8 mouse cellular contexts compared by ENCODE assay signal in genomic region chr6:134916641-134917040, GRCm38 (mm10). TPM values are rescaled to one million over a fixed set of nuclear protein-coding genes. Genes with fewer than 3 reads are reported as not detected.
DNase-seq lines count a peak whose midpoint lies in the region; ATAC-seq lines count a peak whose summit lies in the region.

No protein-coding gene starts in this region.

- H3K36me3 ChIP-seq in megakaryocyte, embryonic 14.5 days (replicated peaks; ENCODE audit: low read length), result no peaks in the 10 kb centered on the region
- no peaks in the 10 kb centered on the region for H3K36me3 ChIP-seq in embryonic facial prominence, embryonic 15.5 days
- H3K36me3 ChIP-seq in intestine, embryonic 15.5 days, result no peaks in the 10 kb centered on the region
- H3K36me3 ChIP-seq in lung, embryonic 15.5 days, result no peaks in the 10 kb centered on the region
- no peaks in the 10 kb centered on the region for H3K36me3 ChIP-seq in stomach, embryonic 14.5 days (ENCODE audit: control insufficient read depth, insufficient read depth, low read length)

- peak overlapping the region; percentile 93 for H3K4me3 ChIP-seq in megakaryocyte, embryonic 14.5 days (replicated peaks)
- peak overlapping the region; percentile 50 for H3K4me3 ChIP-seq in embryonic facial prominence, embryonic 15.5 days (replicated peaks)
- H3K4me3 ChIP-seq in intestine, embryonic 15.5 days (replicated peaks), result peak overlapping the region; percentile 40
- peak overlapping the region; percentile 48 for H3K4me3 ChIP-seq in lung, embryonic 15.5 days
- H3K4me3 ChIP-seq in stomach, embryonic 14.5 days (ENCODE audit: low read depth, low read length), result peak overlapping the region; percentile 37

- WGBS in embryonic facial prominence, embryonic 15.5 days, result 0% methylated on average over 11 of the region's 11 CpGs
- under 1% methylated on average over 11 of the region's 11 CpGs for WGBS in intestine, embryonic 15.5 days
- WGBS in lung, embryonic 15.5 days, result 0% methylated on average over 11 of the region's 11 CpGs
- under 1% methylated on average over 11 of the region's 11 CpGs for whole genome bisulfite sequencing in stomach, embryonic 14.5 days

- H3K27me3 ChIP-seq in megakaryocyte, embryonic 14.5 days (replicated peaks), result no peaks in the 10 kb centered on the region
- H3K27me3 ChIP-seq in embryonic facial prominence, embryonic 15.5 days, result no peaks in the 10 kb centered on the region
- H3K27me3 ChIP-seq in intestine, embryonic 15.5 days (replicated peaks), result no peaks in the 10 kb centered on the region
- no peaks in the 10 kb centered on the region for H3K27me3 ChIP-seq in lung, embryonic 15.5 days
- no peaks in the 10 kb centered on the region for H3K27me3 ChIP-seq in stomach, embryonic 14.5 days (ENCODE audit: control insufficient read depth, insufficient read depth, low read length)

- H3K27ac ChIP-seq in embryonic facial prominence, embryonic 15.5 days (replicated peaks), result peak overlapping the region; percentile 75
- H3K27ac ChIP-seq in intestine, embryonic 15.5 days, result peak overlapping the region; percentile 54
- H3K27ac ChIP-seq in lung, embryonic 15.5 days, result peak overlapping the region; percentile 71
- peak overlapping the region; percentile 66 for H3K27ac ChIP-seq in stomach, embryonic 14.5 days (ENCODE audit: low read length)

- peaks cover 33% of the 10 kb centered on the region for H3K4me1 ChIP-seq in megakaryocyte, embryonic 14.5 days
- peaks cover 21% of the 10 kb centered on the region; the same call in 1 of the 2 replicates for H3K4me1 ChIP-seq in embryonic facial prominence, embryonic 15.5 days
- H3K4me1 ChIP-seq in intestine, embryonic 15.5 days (replicated peaks), result 0 out of 2 replicates have a peak, but pooled peaks cover 2% of the 10 kb centered on the region
- H3K4me1 ChIP-seq in lung, embryonic 15.5 days, result peaks cover 18% of the 10 kb centered on the region
- H3K4me1 ChIP-seq in stomach, embryonic 14.5 days (ENCODE audit: control insufficient read depth, insufficient read depth, low read length), result peaks cover 10% of the 10 kb centered on the region; the same call in 1 of the 2 replicates

- DNase-seq in left cerebral cortex, adult 9 months (ENCODE audit: low spot score in 2 of 2), result no peak
- DNase-seq in cerebellum, postnatal 25 days, result no peak

- no peak for ATAC-seq in megakaryocyte, adult 5-6 weeks (ENCODE audit: poor library complexity, severe bottlenecking)
- ATAC-seq in embryonic facial prominence, embryonic 15.5 days (ENCODE audit: insufficient number of reproducible peaks, low FRiP score, low TSS enrichment, low read depth), result no peak
- no peak for ATAC-seq in intestine, embryonic 15.5 days
- ATAC-seq in lung, embryonic 15.5 days (ENCODE audit: borderline replicate concordance, extremely low read depth, low FRiP score, low TSS enrichment), result no peak
- no peak for ATAC-seq in stomach, embryonic 14.5 days (ENCODE audit: insufficient number of reproducible peaks, insufficient read depth, low FRiP score, low read depth)

- peak overlapping the region; percentile 23; the same call in 1 of the 2 replicates for H3K9ac ChIP-seq in embryonic facial prominence, embryonic 15.5 days
- H3K9ac ChIP-seq in intestine, embryonic 15.5 days, result peak overlapping the region; percentile 44
- H3K9ac ChIP-seq in lung, embryonic 15.5 days, result peak overlapping the region; percentile 35
- peak overlapping the region; percentile 21; the same call in 1 of the 2 replicates for H3K9ac ChIP-seq in stomach, embryonic 14.5 days (replicated peaks; ENCODE audit: low read depth, low read length)

- peak overlapping the region; percentile 88 for H3K4me2 ChIP-seq in embryonic facial prominence, embryonic 15.5 days (replicated peaks)
- H3K4me2 ChIP-seq in intestine, embryonic 15.5 days (replicated peaks), result peak overlapping the region; percentile 86
- H3K4me2 ChIP-seq in lung, embryonic 15.5 days, result peak overlapping the region; percentile 78
- H3K4me2 ChIP-seq in stomach, embryonic 14.5 days (replicated peaks; ENCODE audit: low read depth, low read length), result peak overlapping the region; percentile 64

- H3K9me3 ChIP-seq in megakaryocyte, embryonic 14.5 days, result no peaks in the 10 kb centered on the region
- no peaks in the 10 kb centered on the region for H3K9me3 ChIP-seq in embryonic facial prominence, embryonic 15.5 days (replicated peaks)
- no peaks in the 10 kb centered on the region for H3K9me3 ChIP-seq in intestine, embryonic 15.5 days
- no peaks in the 10 kb centered on the region for H3K9me3 ChIP-seq in lung, embryonic 15.5 days
- H3K9me3 ChIP-seq in stomach, embryonic 14.5 days (ENCODE audit: control insufficient read depth, low read depth, low read length), result no peaks in the 10 kb centered on the region

RNA-seq across cellular contexts. Expression of gene Cdkn1b, which starts 3.6 kb away (rescaled TPM):
- polyA plus RNA-seq in megakaryocyte, embryonic 14.5 days (2012; ENCODE audit: insufficient read depth, low replicate concordance), result 15.1 and 19.6 TPM in 2 replicates
- 44.0 and 52.2 TPM in 2 replicates for total RNA-seq in megakaryocyte, adult 5-6 weeks (2015)
- 92.3 and 104 TPM in 2 replicates for total RNA-seq in megakaryocyte, adult 5-6 weeks (2017)
- polyA plus RNA-seq in embryonic facial prominence, embryonic 15.5 days (2015; fragmentation: Nextera tagmentation; extraction: Ambion mirVana), result 17.0 and 18.8 TPM in 2 replicates
- polyA plus RNA-seq in intestine, embryonic 15.5 days (2015; fragmentation: Nextera tagmentation; extraction: Ambion mirVana), result 15.3 and 15.9 TPM in 2 replicates
- polyA plus RNA-seq in lung, embryonic 15.5 days (2015; fragmentation: Nextera tagmentation; extraction: Ambion mirVana), result 18.4 and 19.3 TPM in 2 replicates
- polyA plus RNA-seq in stomach, embryonic 14.5 days (2014; fragmentation: Nextera tagmentation; extraction: Ambion mirVana), result 18.3 and 19.9 TPM in 2 replicates

RNA-seq across cellular contexts. Expression of gene Gpr19, which starts 18.3 kb away (rescaled TPM):
- 0.62 TPM in 1 of 2 replicates, not detected in the other for polyA plus RNA-seq in megakaryocyte, embryonic 14.5 days (2012; ENCODE audit: insufficient read depth, low replicate concordance)
- 7.4 and 9.8 TPM in 2 replicates for total RNA-seq in megakaryocyte, adult 5-6 weeks (2015)
- total RNA-seq in megakaryocyte, adult 5-6 weeks (2017), result 7.7 and 11.0 TPM in 2 replicates
- polyA plus RNA-seq in embryonic facial prominence, embryonic 15.5 days (2015; fragmentation: Nextera tagmentation; extraction: Ambion mirVana), result 6.8 and 7.4 TPM in 2 replicates
- polyA plus RNA-seq in intestine, embryonic 15.5 days (2015; fragmentation: Nextera tagmentation; extraction: Ambion mirVana), result 10.4 and 10.6 TPM in 2 replicates
- polyA plus RNA-seq in lung, embryonic 15.5 days (2015; fragmentation: Nextera tagmentation; extraction: Ambion mirVana), result 9.6 and 10.7 TPM in 2 replicates
- polyA plus RNA-seq in stomach, embryonic 14.5 days (2014; fragmentation: Nextera tagmentation; extraction: Ambion mirVana), result 11.2 and 12.3 TPM in 2 replicates

Comparison
In these comparisons a context has a peak if more than half of its experiments do, and no peak if none do; other contexts are left out.
1. H3K4me3 ChIP-seq: peak in every context shown above with its lines; median percentile 93 in megakaryocyte, embryonic 14.5 days; 50 in embryonic facial prominence, embryonic 15.5 days; 48 in lung, embryonic 15.5 days; 40 in intestine, embryonic 15.5 days; 37 in stomach, embryonic 14.5 days.